Mouse (Mus musculus) lung, adult 2 months (tissue): ENCODE measurements around the gene Snrpc.

Experiments
- CTCF ChIP-seq: fragments of 200-500 bp; IDR thresholded peaks from 2 replicates; pipeline ENCODE4 v1.5.1; 2011; ENCODE audit warnings: mild to moderate bottlenecking, low read length, control low read depth; ENCODE audit not compliant: insufficient read depth
- POLR2A ChIP-seq: fragments of 200-500 bp; IDR thresholded peaks from 2 replicates; pipeline ENCODE4 v1.6.1; 2011; ENCODE audit warnings: low read depth, mild to moderate bottlenecking, control low read depth, low read length, borderline replicate concordance; ENCODE audit errors: extremely low read depth

DNA sequence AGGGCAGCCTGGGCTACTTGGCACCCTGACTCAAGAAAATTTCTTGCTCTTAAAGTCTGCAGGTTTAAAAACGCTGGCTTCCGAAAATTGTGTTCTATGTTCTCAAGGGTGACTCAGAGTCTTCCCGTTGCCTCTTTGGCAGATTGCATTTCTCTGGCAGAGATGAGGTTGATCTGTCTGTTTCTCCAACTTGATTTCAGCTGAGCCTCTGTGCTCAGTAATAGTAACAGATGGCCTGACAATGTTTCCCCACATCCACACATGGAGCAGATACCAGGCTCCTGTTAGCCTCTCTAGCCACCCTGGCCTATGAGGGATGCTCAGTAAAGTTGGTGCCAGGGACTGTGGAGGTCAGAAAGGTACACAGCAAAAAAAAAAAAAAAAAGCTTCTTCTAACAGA, 33.9 kb downstream of the Snrpc start:
- TF ChIP-seq CTCF, result no peak
- no peak for TF ChIP-seq POLR2A
